Mouse (Mus musculus) hindbrain, postnatal 0 days (tissue): ENCODE data around the gene Krt81. TPM values are rescaled to one million over a fixed set of nuclear protein-coding genes. Genes with fewer than 3 reads are reported as not detected.
A peak's percentile ranks its signal among the peaks of the same experiment; 100 is the strongest.

Source experiments
- ATAC-seq: fragments of 200-750 bp; cut with Nextera tagmentation; 2 replicates; pipeline ENCODE4 v1.8.0; 2017; ENCODE audit warnings: mild to moderate bottlenecking, moderate TSS enrichment, moderate library complexity
- DNase-seq: peaks from one replicate; pipeline ENCODE4 v3.0.0-alpha.2; 2015; ENCODE audit warnings: low spot score
- H3K27ac ChIP-seq: fragments of 300-500 bp; sonication (generic); 2 replicates; pipeline ENCODE4 v1.5.1; 2014; ENCODE audit warnings: mild to moderate bottlenecking
- H3K27me3 ChIP-seq: fragments of 300-500 bp; sonication (generic); 2 replicates; pipeline ENCODE4 v1.6.1; 2014; ENCODE audit warnings: low read length, mixed read lengths; ENCODE audit not compliant: insufficient read depth
- H3K36me3 ChIP-seq: fragments of 300-500 bp; sonication (generic); 2 replicates; pipeline ENCODE4 v1.6.1; 2014; ENCODE audit warnings: low read length, mixed read lengths; ENCODE audit not compliant: insufficient read depth
- H3K4me1 ChIP-seq: fragments of 300-500 bp; sonication (generic); 2 replicates; pipeline ENCODE4 v1.6.1; 2014; ENCODE audit warnings: antibody characterized with exemption, low read length, mixed read lengths; ENCODE audit not compliant: insufficient read depth
- H3K4me2 ChIP-seq: fragments of 300-500 bp; sonication (generic); 2 replicates; pipeline ENCODE4 v1.6.1; 2014; ENCODE audit warnings: low read depth, mild to moderate bottlenecking, low read length, moderate library complexity, mixed read lengths
- H3K4me3 ChIP-seq: fragments of 300-500 bp; sonication (generic); 2 replicates; pipeline ENCODE4 v1.5.1; 2014; ENCODE audit warnings: low read length
- H3K9ac ChIP-seq: fragments of 300-500 bp; sonication (generic); replicated peaks from 2 replicates; pipeline ENCODE4 v1.6.1; 2014; ENCODE audit warnings: mild to moderate bottlenecking, low read length, moderate library complexity, mixed read lengths
- H3K9me3 ChIP-seq: fragments of 300-500 bp; sonication (generic); 2 replicates; pipeline ENCODE4 v1.6.1; 2016; ENCODE audit warnings: low read length, mixed read lengths
- CTCF ChIP-seq: IDR thresholded peaks from 2 replicates; pipeline ENCODE4 v1.5.1; 2016; ENCODE audit warnings: antibody characterized with exemption, control low read depth, low read depth
- WGBS: fragments of 180-500 bp; shearing (Covaris S2); extraction: QIAGEN DNeasy Blood & Tissue Kit; methylation state at CpG from one replicate; pipeline ENCODE4 v1.1.7; 2014; 5-methylcytosine and 5-hydroxymethylcytosine counted together
- polyA plus RNA-seq: library from polyadenylated mRNA; unstranded; fragments of >200 nt; fragmentation: Nextera tagmentation; extraction: Ambion mirVana; gene quantifications from 2 replicates; pipeline ENCODE4 v1.2.1, GENCODE M21; 2015
- total RNA-seq: library from RNA; depleted of rRNA; stranded (reverse); fragments of >200 nt; gene quantifications from 2 replicates; pipeline ENCODE4 v1.2.3, GENCODE M21; 2014

Krt81 gene
- total and polyA plus RNA-seq, 2 experiments from 2014 or later, result 0.09 TPM; not detected in 1

DNA sequence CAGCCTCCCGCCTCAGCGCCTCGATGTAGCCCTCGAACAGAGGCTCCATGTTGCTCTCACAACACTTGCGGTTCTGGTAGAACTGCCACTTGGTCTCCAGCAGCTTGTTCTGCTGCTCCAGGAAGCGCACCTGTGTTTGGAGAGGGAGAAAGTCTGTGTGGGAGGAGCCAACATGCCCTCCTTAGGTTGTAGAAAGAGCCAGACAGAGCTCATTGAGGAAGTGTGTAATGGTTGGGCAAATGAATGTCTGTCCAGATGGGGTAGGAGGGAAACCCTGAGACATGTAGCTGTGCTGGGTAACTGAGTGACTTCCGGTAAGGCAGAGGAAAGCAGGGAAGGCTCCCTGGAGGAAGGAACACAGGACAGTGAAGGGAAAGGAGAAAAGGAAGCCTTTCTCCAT is 26.9 kb downstream of the Krt81 start:
- H3K4me1 ChIP-seq, result peaks cover 5% of the 10 kb centered on the region; the same call in 1 of the 2 replicates
- no peak overlapping the region for H3K4me3 ChIP-seq
- 90% methylated on average over 7 of the region's 7 CpGs for WGBS
- DNase-seq (no peak), ATAC-seq (no peak)
- H3K9me3 ChIP-seq, result no peaks in the 10 kb centered on the region
- no peak for TF ChIP-seq CTCF
- H3K4me2 ChIP-seq, result no peak overlapping the region
- no peaks in the 10 kb centered on the region for H3K36me3 ChIP-seq
- H3K9ac ChIP-seq, result no peak overlapping the region
- no peak overlapping the region for H3K27ac ChIP-seq
- 0 out of 2 replicates have a peak, but pooled peaks cover 5% of the 10 kb centered on the region for H3K27me3 ChIP-seq

DNA sequence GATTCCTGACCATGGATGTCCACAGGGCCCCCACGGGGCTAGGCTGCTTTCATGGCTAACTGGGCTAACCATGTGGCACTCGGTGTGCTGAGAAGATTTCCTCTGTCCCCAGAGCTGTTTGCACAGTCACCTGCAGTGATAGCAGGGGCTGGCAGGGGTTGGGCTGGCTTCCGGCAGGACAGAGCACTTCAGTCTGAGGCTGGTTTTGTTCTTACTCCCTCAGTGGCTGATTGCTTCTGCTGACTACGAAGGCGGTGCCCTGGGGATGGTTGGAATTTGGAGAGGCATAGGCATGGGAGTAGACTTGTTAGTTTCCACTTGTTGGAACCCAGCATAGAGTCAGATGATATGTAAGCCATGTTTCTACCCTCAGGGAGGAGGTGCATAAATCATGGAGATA is 38.6 kb downstream of the Krt81 start:
- TF ChIP-seq CTCF, result no peak
- no peak for DNase-seq
- H3K27me3 ChIP-seq, result no peaks in the 10 kb centered on the region
- H3K4me2 ChIP-seq, result no peak overlapping the region
- no peak overlapping the region for H3K4me3 ChIP-seq
- H3K27ac ChIP-seq, result no peak overlapping the region
- no peaks in the 10 kb centered on the region for H3K9me3 ChIP-seq
- WGBS, result 26% methylated on average over 5 of the region's 5 CpGs
- H3K4me1 ChIP-seq, result no peaks in the 10 kb centered on the region
- no peak overlapping the region for H3K9ac ChIP-seq
- no peaks in the 10 kb centered on the region for H3K36me3 ChIP-seq
- no peak for ATAC-seq

DNA sequence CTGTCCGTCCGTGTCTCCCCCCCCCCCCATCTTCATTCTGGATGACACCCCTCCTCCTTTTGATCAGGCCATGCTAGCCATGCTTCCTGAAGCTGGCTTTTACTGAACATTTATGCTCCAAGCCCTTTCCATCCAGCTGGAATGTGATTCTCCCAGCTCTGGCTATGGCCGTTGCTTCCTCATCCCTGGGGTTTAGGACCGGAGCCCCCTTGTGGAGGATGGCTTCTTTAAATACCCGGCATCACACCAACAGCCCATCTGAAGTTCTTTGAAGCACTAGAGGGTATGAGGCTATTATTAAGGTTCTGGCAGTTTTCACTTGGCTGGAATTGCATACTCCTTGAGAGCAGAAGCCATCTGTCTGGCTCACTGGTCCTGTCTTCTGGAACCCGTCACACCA is 42.6 kb downstream of the Krt81 start:
- Histone ChIP-seq H3K4me3 (no peak overlapping the region), H3K4me2 (no peak overlapping the region), H3K9me3 (no peaks in the 10 kb centered on the region), H3K4me1 (no peaks in the 10 kb centered on the region), H3K36me3 (no peaks in the 10 kb centered on the region), H3K9ac (no peak overlapping the region), H3K27me3 (no peaks in the 10 kb centered on the region), H3K27ac (no peak overlapping the region)
- 35% methylated on average over 4 of the region's 6 CpGs for WGBS
- peak; percentile 45 for TF ChIP-seq CTCF
- DNase-seq, result peak; percentile 30
- no peak for ATAC-seq

DNA sequence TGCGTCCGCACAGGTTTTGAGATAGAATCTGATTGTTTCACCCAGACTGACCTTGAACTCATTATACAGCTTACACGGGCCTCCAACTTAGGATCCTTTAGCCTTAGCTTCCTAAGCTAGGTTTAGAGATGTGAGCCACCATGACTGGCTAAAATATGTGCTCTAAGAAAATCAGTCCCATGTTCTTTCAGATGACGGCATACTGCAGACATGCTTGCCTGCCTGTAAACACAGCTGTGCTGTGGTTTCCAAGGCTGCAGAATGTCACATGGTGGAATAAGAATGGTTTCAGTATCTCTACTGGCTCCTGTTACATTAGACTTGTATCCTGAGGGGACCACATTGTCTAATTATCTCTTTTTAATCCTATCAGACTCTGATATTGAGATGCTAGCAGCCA is 44.6 kb downstream of the Krt81 start:
- 0 out of 2 replicates have a peak, but pooled peaks cover 3% of the 10 kb centered on the region for H3K4me1 ChIP-seq
- ATAC-seq (peak; percentile 59; the same call in 1 of the 2 replicates), DNase-seq (peak; percentile 40)
- H3K27ac ChIP-seq, result no peak overlapping the region
- no peaks in the 10 kb centered on the region for H3K27me3 ChIP-seq
- 81% methylated on average over 4 of the region's 4 CpGs for WGBS
- H3K4me3 ChIP-seq, result no peak overlapping the region
- H3K36me3 ChIP-seq, result no peaks in the 10 kb centered on the region
- no peak for TF ChIP-seq CTCF
- no peak overlapping the region for H3K4me2 ChIP-seq
- no peak overlapping the region for H3K9ac ChIP-seq
- no peaks in the 10 kb centered on the region for H3K9me3 ChIP-seq

DNA sequence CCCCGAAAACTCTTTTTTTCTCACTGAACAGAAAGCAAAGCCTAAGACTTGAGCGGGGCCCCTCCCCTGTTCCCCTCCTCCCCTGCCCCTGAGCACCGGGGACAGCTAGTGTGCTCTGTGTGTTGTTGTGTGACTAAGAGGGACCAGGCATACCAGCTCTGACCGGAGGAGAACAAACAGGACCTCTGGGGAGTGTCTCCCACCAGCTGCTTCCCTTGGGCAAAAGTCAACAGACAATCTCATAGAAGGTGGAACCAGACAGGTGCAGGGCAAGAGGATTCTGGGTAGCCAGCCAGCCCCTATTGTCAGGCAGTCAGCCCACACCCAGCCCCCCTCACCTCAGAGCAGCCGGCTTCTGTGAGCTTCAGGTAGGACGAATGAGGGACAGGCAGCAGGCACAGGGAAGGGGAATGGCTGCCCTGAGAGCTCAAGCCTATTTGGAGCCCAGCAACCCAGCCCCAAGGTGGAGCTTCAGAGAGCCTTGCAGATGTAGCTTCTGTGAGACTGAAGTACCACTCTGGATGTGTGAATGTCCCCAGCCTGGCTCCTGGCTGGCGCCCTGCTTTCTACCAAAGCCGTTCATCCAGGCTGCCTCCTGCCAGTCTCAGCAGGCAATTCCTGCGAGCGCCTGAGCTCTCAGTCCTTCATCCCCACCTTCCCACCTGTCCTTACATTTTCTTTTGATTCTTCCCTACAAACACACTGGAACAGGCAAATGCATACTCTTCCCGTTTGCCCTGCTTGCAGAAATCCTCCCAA is 48.6 kb downstream of the Krt81 start:
- Histone ChIP-seq H3K4me1 (0 out of 2 replicates have a peak, but pooled peaks cover 3% of the 10 kb centered on the region), H3K4me2 (no peak overlapping the region), H3K36me3 (no peaks in the 10 kb centered on the region), H3K9me3 (no peaks in the 10 kb centered on the region), H3K9ac (no peak overlapping the region), H3K27me3 (0 out of 2 replicates have a peak, but pooled peaks cover 5% of the 10 kb centered on the region), H3K27ac (no peak overlapping the region), H3K4me3 (no peak overlapping the region)
- ATAC-seq (no peak), DNase-seq (no peak)
- 45% methylated on average over 11 of the region's 11 CpGs for WGBS
- no peak for TF ChIP-seq CTCF

DNA sequence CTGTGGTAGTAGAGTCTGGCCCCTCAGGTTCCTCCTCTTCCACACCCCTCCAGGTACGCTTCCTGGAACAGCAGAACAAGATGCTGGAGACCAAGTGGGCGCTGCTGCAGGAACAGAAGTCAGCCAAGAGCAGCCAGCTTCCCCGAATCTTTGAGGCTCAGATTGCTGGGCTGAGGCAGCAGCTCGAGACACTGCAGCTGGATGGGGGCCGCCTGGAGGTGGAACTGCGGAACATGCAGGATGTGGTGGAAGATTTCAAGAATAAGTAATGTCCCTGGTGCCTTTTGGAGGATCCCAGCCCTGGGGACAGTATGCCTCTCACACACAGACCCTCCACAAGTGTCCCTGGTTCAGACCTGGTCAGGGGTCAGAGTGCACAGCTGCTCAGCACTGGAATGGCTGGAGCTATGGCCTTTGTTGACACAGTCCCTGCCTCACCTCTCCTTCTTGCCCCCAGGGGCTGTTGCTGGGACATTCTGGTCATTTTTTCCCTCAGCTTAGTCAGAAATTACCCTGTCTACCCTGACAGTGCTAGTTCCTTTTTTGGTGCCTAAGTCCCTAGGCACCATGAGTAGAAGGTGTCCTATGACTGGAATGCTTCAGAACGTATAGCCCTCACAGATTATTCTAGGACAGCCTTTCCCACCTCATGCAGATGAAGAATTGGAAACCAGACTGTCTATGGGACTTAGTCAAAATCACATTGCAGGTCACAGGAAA is 49.5 kb downstream of the Krt81 start:
- Histone ChIP-seq H3K4me3 (no peak overlapping the region), H3K36me3 (no peaks in the 10 kb centered on the region), H3K4me1 (0 out of 2 replicates have a peak, but pooled peaks cover 3% of the 10 kb centered on the region), H3K27me3 (0 out of 2 replicates have a peak, but pooled peaks cover 5% of the 10 kb centered on the region), H3K4me2 (no peak overlapping the region), H3K9ac (no peak overlapping the region), H3K9me3 (no peaks in the 10 kb centered on the region), H3K27ac (no peak overlapping the region)
- WGBS, result 66% methylated on average over 7 of the region's 7 CpGs
- no peak for DNase-seq
- peak; percentile 17; the same call in 1 of the 2 replicates for TF ChIP-seq CTCF
- ATAC-seq, result no peak
